Mouse (Mus musculus): ENCODE data around the gene Olfr773. TPM values are rescaled to one million over a fixed set of nuclear protein-coding genes. Genes with fewer than 3 reads are reported as not detected.

Olfr773 gene
- polyA plus RNA-seq (2012; rRNA removed), result not detected in 2 replicates

GRCm38 (mm10) chr10:129187319-129187718 lies at the start of gene Olfr773:
TSS of gene Olfr773 (minus strand) at chr10:129187419.

GRCm38 (mm10) chr10:129235904-129236303 lies 48.7 kb upstream of the Olfr773 start, which contains the start of gene Olfr774:
TSS of gene Olfr774 (plus strand) at chr10:129236204.

DNA sequence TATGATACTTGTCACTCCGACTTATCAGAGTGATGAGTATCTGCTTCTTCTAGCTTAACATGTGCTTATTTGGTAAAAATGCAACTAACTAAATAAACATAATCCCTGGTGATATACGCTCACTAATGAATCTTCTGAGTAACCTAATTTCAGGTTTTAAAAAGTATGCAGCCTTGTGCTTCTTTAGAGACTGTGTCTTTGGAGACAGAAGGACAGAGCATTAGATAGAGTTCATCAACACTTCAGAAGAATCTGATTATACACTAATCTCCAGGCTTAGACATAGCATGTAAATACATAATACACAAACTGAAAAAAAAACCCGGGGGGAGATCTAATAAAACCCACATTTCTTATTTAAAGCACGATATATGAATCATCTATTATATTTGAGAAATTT lies 9.4 kb downstream of the Olfr773 start, which contains the start of gene Olfr772:
Olfr772 (minus strand) TSS at position 101 of the 400 bp plus-strand sequence.

GRCm38 (mm10) chr10:129164651-129165050 lies 22.6 kb downstream of the Olfr773 start, which contains the start of gene Olfr771:
TSS of gene Olfr771 (minus strand) at chr10:129164751.

DNA sequence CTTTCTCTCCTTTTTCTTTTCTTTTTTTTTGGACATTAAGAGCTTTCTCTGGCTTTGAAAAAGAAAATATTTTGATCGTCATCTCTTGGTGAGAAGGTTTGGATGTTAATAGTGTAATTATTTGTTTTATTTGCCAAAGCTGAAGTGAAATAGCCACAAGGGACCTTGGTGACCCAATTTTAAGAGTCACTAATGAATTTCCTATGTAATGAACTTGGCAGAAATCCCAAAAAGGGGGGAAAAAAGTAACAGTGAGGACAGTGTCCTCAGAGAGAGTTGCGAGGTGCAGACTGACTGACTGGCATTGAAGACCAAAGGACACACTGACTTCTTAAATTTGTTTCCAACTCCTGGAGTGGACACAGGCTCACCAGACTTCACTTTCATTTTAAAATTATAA lies 48.3 kb downstream of the Olfr773 start, which contains the start of gene Olfr770:
Olfr770 (minus strand) TSS at position 101 of the 400 bp plus-strand sequence.

Other genes starting within 250 kb of the Olfr773 start
- gene Mettl7b, start 226.4 kb downstream of the Olfr773 start, polyA plus RNA-seq (2012; rRNA removed), result 0.04 TPM in 1 of 2 replicates, not detected in the other
- not detected in 2 replicates for gene Olfr9, start 198.0 kb downstream of the Olfr773 start, polyA plus RNA-seq (2012; rRNA removed)
- gene Olfr763, start 176.6 kb downstream of the Olfr773 start, polyA plus RNA-seq (2012; rRNA removed), result not detected in 2 replicates
- not detected in 2 replicates for gene Olfr764-ps1, start 147.5 kb downstream of the Olfr773 start, polyA plus RNA-seq (2012; rRNA removed)
- gene Olfr765, start 137.4 kb downstream of the Olfr773 start, polyA plus RNA-seq (2012; rRNA removed), result not detected in 2 replicates
- not detected in 2 replicates for gene Olfr766-ps1, start 118.4 kb downstream of the Olfr773 start, polyA plus RNA-seq (2012; rRNA removed)
- not detected in 2 replicates for gene Olfr767, start 104.5 kb downstream of the Olfr773 start, polyA plus RNA-seq (2012; rRNA removed)
- not detected in 2 replicates for gene Olfr768, start 88.0 kb downstream of the Olfr773 start, polyA plus RNA-seq (2012; rRNA removed)
- gene Olfr769, start 69.6 kb downstream of the Olfr773 start, polyA plus RNA-seq (2012; rRNA removed), result not detected in 2 replicates
- not detected in 2 replicates for gene Olfr770, start 48.4 kb downstream of the Olfr773 start, polyA plus RNA-seq (2012; rRNA removed)
- not detected in 2 replicates for gene Olfr771, start 22.7 kb downstream of the Olfr773 start, polyA plus RNA-seq (2012; rRNA removed)
- not detected in 2 replicates for gene Olfr772, start 9.5 kb downstream of the Olfr773 start, polyA plus RNA-seq (2012; rRNA removed)
- not detected in 2 replicates for gene Olfr774, start 48.8 kb upstream of the Olfr773 start, polyA plus RNA-seq (2012; rRNA removed)
- not detected in 2 replicates for gene Olfr775, start 61.0 kb upstream of the Olfr773 start, polyA plus RNA-seq (2012; rRNA removed)
- not detected in 2 replicates for gene Olfr776, start 71.7 kb upstream of the Olfr773 start, polyA plus RNA-seq (2012; rRNA removed)
- gene Olfr777, start 84.1 kb upstream of the Olfr773 start, polyA plus RNA-seq (2012; rRNA removed), result not detected in 2 replicates
- not detected in 2 replicates for gene Olfr780, start 130.7 kb upstream of the Olfr773 start, polyA plus RNA-seq (2012; rRNA removed)
- not detected in 2 replicates for gene Olfr781, start 141.4 kb upstream of the Olfr773 start, polyA plus RNA-seq (2012; rRNA removed)
- gene Olfr782, start 161.4 kb upstream of the Olfr773 start, polyA plus RNA-seq (2012; rRNA removed), result not detected in 2 replicates
- 0.04 TPM in 2 replicates for gene Olfr784, start 196.7 kb upstream of the Olfr773 start, polyA plus RNA-seq (2012; rRNA removed)
- not detected in 2 replicates for gene Olfr785, start 218.0 kb upstream of the Olfr773 start, polyA plus RNA-seq (2012; rRNA removed)
- not detected in 2 replicates for gene Olfr786, start 239.9 kb upstream of the Olfr773 start, polyA plus RNA-seq (2012; rRNA removed)